In the genomic region with DNA sequence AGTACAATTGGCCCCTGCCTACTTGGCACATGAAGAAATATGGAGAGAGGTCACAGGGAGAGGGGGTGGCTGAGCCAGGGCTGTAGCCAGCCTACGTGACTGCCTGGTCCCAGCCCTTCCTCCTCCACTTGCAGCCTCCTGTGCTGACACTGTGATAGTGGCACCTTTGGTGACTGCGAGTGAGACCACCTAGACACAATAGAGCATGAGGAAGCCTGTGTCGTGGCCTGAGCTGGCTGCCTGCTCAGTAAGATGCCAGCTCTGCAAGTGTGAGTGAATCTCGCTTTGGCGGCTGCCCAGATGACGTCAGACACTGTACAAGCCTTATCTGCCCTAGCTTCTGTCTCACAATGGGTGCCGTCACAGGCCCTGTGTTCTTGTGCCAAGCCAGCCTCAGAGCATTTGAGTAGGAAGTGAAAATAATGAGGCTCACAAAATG, we compare ENCODE assay signal across 8 mouse cellular contexts. TPM values are rescaled to one million over a fixed set of nuclear protein-coding genes. Genes with fewer than 3 reads are reported as not detected.
A peak's percentile ranks its signal among the peaks of the same experiment; 100 is the strongest.
DNase-seq lines count a peak whose midpoint lies in the region; ATAC-seq lines count a peak whose summit lies in the region.

No protein-coding gene starts in this region.

- intact Hi-C loops in heart, postnatal 36 days (cut with DNase I), result loop anchor here (1.0 kb wide), 1 partner anchor 47 kb away; a partner anchor contains a TSS

- no peak for ATAC-seq in inflammation-experienced regulatory T-cells, adult 6 months

- peak; percentile 89 for DNase-seq in NIH3T3 (ENCODE audit: low read depth)
- DNase-seq in brain, embryonic 18.5 days (ENCODE audit: low read depth, low spot score), result peak; percentile 57
- DNase-seq in frontal cortex, postnatal 10 days (ENCODE audit: low spot score in 2 of 2), result peak; percentile 77 to 83
- peak; percentile 82 to 85 for DNase-seq in heart, postnatal 36 days
- peak; percentile 43 to 74 for DNase-seq in layer of hippocampus, postnatal 25 days (ENCODE audit: extremely low spot score in 1 of 2, low spot score in 1 of 2)
- peak; percentile 91 for DNase-seq in lung, postnatal 14 days
- DNase-seq in spleen, adult 18-20 months, result peak; percentile 24

RNA-seq across cellular contexts. Expression of a gene that starts 18.5 kb away (rescaled TPM):
- total RNA-seq in heart, postnatal 36 days (2021), result 1 to 10 TPM; 4.5 to 4.6 TPM
- 1 to 10 TPM; 1.4 to 1.5 TPM for total RNA-seq in layer of hippocampus, postnatal 25 days (2021)
- polyA plus RNA-seq in inflammation-experienced regulatory T-cells, adult 6 months (2017; shearing (Covaris generic)), result under 1 TPM in 1 of 3 experiments, not detected in 2; 0.12 TPM

RNA-seq across cellular contexts. Expression of a gene that starts 22.8 kb away (rescaled TPM):
- 1 to 10 TPM; 1.6 to 1.8 TPM for total RNA-seq in heart, postnatal 36 days (2021)
- 1 to 10 TPM; 4.3 to 5.5 TPM for total RNA-seq in layer of hippocampus, postnatal 25 days (2021)
- polyA plus RNA-seq in inflammation-experienced regulatory T-cells, adult 6 months (2017; shearing (Covaris generic)), result under 1 TPM; 0.37 to 0.63 (median 0.54) TPM

RNA-seq across cellular contexts. Expression of a gene that starts 47.0 kb away (rescaled TPM):
- under 1 TPM in 1 of 2 experiments, not detected in 1; 0.14 TPM for total RNA-seq in heart, postnatal 36 days (2021)
- total RNA-seq in layer of hippocampus, postnatal 25 days (2021), result under 1 TPM; 0.49 to 0.75 TPM
- polyA plus RNA-seq in inflammation-experienced regulatory T-cells, adult 6 months (2017; shearing (Covaris generic)), result 1 to 10 TPM in 1 of 3 experiments, under 1 TPM in 2; 0.28 to 1.5 (median 0.63) TPM

RNA-seq across cellular contexts. Expression of a gene that starts 54.8 kb away (rescaled TPM):
- 10 to 100 TPM; 90.1 to 99.9 TPM for total RNA-seq in heart, postnatal 36 days (2021)
- 10 to 100 TPM; 91.9 to 96.2 TPM for total RNA-seq in layer of hippocampus, postnatal 25 days (2021)
- 100 to 1,000 TPM; 111 to 141 (median 119) TPM for polyA plus RNA-seq in inflammation-experienced regulatory T-cells, adult 6 months (2017; shearing (Covaris generic))

RNA-seq across cellular contexts. Expression of a gene that starts 55.1 kb away (rescaled TPM):
- 100 to 1,000 TPM; 321 to 338 TPM for total RNA-seq in heart, postnatal 36 days (2021)
- 100 to 1,000 TPM; 220 to 250 TPM for total RNA-seq in layer of hippocampus, postnatal 25 days (2021)
- polyA plus RNA-seq in inflammation-experienced regulatory T-cells, adult 6 months (2017; shearing (Covaris generic)), result 1,000 to 10,000 TPM; 1,176 to 2,203 (median 2,023) TPM

Comparison
In these comparisons a context has a peak if more than half of its experiments do, and no peak if none do; other contexts are left out.
1. DNase-seq: peak in every context shown above with its lines; median percentile 91 in lung, postnatal 14 days; 89 in NIH3T3; 84 in heart, postnatal 36 days; 80 in frontal cortex, postnatal 10 days; 58 in layer of hippocampus, postnatal 25 days; 57 in brain, embryonic 18.5 days; 24 in spleen, adult 18-20 months.